Mouse (Mus musculus) thymus, postnatal 0 days (tissue): Measurements from ENCODE around the gene Zfp990. TPM values are rescaled to one million over a fixed set of nuclear protein-coding genes. Genes with fewer than 3 reads are reported as not detected.
"Not testable (repeated sequence)": the region's sequence is repeated elsewhere in the genome, so short reads cannot be mapped to it uniquely, and the experiment has no call there.

Experiments
- DNase-seq: peaks from one replicate; pipeline ENCODE4 v3.0.0-alpha.2; 2015; ENCODE audit warnings: low spot score
- polyA plus RNA-seq: library from polyadenylated mRNA; unstranded; fragments of >200 nt; fragmentation: Nextera tagmentation; extraction: Ambion mirVana; gene quantifications from 2 replicates; pipeline ENCODE4 v1.2.1, GENCODE M21; 2015

The Zfp990 gene
- polyA plus RNA-seq = 0.10 and 0.15 TPM in 2 replicates

- DNase-seq = not testable (repeated sequence)
Measured at GRCm38 (mm10) chr4:145510459-145510858, at the start of gene Zfp990. TSS of gene Zfp990 (plus strand) at chr4:145510759.

GRCm38 (mm10) chr4:145463553-145464253 lies 46.9 kb upstream of the Zfp990 start:
- peak; percentile 71 for DNase-seq

- DNase-seq = no peak
Measured at GRCm38 (mm10) chr4:145478128-145478527, 32.4 kb upstream of the Zfp990 start.

GRCm38 (mm10) chr4:145480699-145481098 lies 29.9 kb upstream of the Zfp990 start:
- not testable (repeated sequence) for DNase-seq

- no peak for DNase-seq
Measured at GRCm38 (mm10) chr4:145489396-145489795, 21.2 kb upstream of the Zfp990 start.

- no peak for DNase-seq
Measured at GRCm38 (mm10) chr4:145492132-145492531, 18.4 kb upstream of the Zfp990 start.

- not testable (repeated sequence) for DNase-seq
Measured at GRCm38 (mm10) chr4:145493316-145493715, 17.2 kb upstream of the Zfp990 start.

- DNase-seq = not testable (repeated sequence)
Measured at GRCm38 (mm10) chr4:145514637-145515036, 4.1 kb downstream of the Zfp990 start.

GRCm38 (mm10) chr4:145515776-145516565 lies 5.4 kb downstream of the Zfp990 start:
- DNase-seq = not testable (repeated sequence)

GRCm38 (mm10) chr4:145517391-145517790 lies 6.8 kb downstream of the Zfp990 start:
- DNase-seq = not testable (repeated sequence)

- DNase-seq = not testable (repeated sequence)
Measured at GRCm38 (mm10) chr4:145543861-145544260, 33.3 kb downstream of the Zfp990 start.

- not testable (repeated sequence) for DNase-seq
Measured at GRCm38 (mm10) chr4:145545106-145545505, 34.5 kb downstream of the Zfp990 start.

- not testable (repeated sequence) for DNase-seq
Measured at GRCm38 (mm10) chr4:145545734-145546349, 35.3 kb downstream of the Zfp990 start.

GRCm38 (mm10) chr4:145546477-145546876 lies 35.9 kb downstream of the Zfp990 start:
- not testable (repeated sequence) for DNase-seq

GRCm38 (mm10) chr4:145556680-145557079 lies 46.1 kb downstream of the Zfp990 start:
- no peak for DNase-seq

- DNase-seq = no peak
Measured at GRCm38 (mm10) chr4:145559505-145560099, 49.0 kb downstream of the Zfp990 start.

- no peak for DNase-seq
Measured at GRCm38 (mm10) chr4:145564111-145564821, 53.7 kb downstream of the Zfp990 start.

- not testable (repeated sequence) for DNase-seq
Measured at GRCm38 (mm10) chr4:145570461-145570860, 59.9 kb downstream of the Zfp990 start.

GRCm38 (mm10) chr4:145576623-145577022 lies 66.1 kb downstream of the Zfp990 start:
- DNase-seq = not testable (repeated sequence)

GRCm38 (mm10) chr4:145580333-145580732 lies 69.8 kb downstream of the Zfp990 start:
- not testable (repeated sequence) for DNase-seq

GRCm38 (mm10) chr4:145585078-145585477 lies 74.5 kb downstream of the Zfp990 start, which contains the start of gene Gm13212:
TSS of gene Gm13212 (plus strand) at chr4:145585166.
- peak; percentile 70 for DNase-seq
